Mouse (Mus musculus) forebrain, embryonic 13.5 days (tissue): ENCODE measurements around the gene Vps72. TPM values are rescaled to one million over a fixed set of nuclear protein-coding genes. Genes with fewer than 3 reads are reported as not detected.
"Not testable (repeated sequence)": the region's sequence is repeated elsewhere in the genome, so short reads cannot be mapped to it uniquely, and the experiment has no call there.

Experiments
- ATAC-seq: fragments of 200-750 bp; cut with Nextera tagmentation; 2 replicates; pipeline ENCODE4 v1.8.0; 2017
- H3K27ac ChIP-seq: fragments of 300-500 bp; sonication (generic); 2 replicates; pipeline ENCODE4 v1.5.1; 2015; ENCODE audit warnings: inconsistent platforms, mild to moderate bottlenecking, moderate library complexity
- H3K27me3 ChIP-seq: fragments of 300-500 bp; sonication (generic); 2 replicates; pipeline ENCODE4 v1.6.1; 2015; ENCODE audit warnings: mild to moderate bottlenecking, inconsistent platforms
- H3K36me3 ChIP-seq: fragments of 300-500 bp; sonication (generic); 2 replicates; pipeline ENCODE4 v1.6.1; 2015; ENCODE audit warnings: mild to moderate bottlenecking, inconsistent platforms; ENCODE audit not compliant: poor library complexity, severe bottlenecking
- H3K4me1 ChIP-seq: fragments of 300-500 bp; sonication (generic); 2 replicates; pipeline ENCODE4 v1.6.1; 2015; ENCODE audit warnings: inconsistent platforms
- H3K4me2 ChIP-seq: fragments of 300-500 bp; sonication (generic); 2 replicates; pipeline ENCODE4 v1.6.1; 2015; ENCODE audit warnings: inconsistent platforms, mild to moderate bottlenecking, moderate library complexity
- H3K4me3 ChIP-seq: fragments of 300-500 bp; sonication (generic); 2 replicates; pipeline ENCODE4 v1.5.1; 2015; ENCODE audit warnings: mild to moderate bottlenecking, inconsistent platforms
- H3K9ac ChIP-seq: fragments of 300-500 bp; sonication (generic); 2 replicates; pipeline ENCODE4 v1.6.1; 2015; ENCODE audit warnings: mild to moderate bottlenecking, inconsistent platforms
- H3K9me3 ChIP-seq: fragments of 300-500 bp; sonication (generic); replicated peaks from 2 replicates; pipeline ENCODE4 v1.6.1; 2016; ENCODE audit warnings: inconsistent platforms
- WGBS: fragments of 180-500 bp; shearing (Covaris S2); methylation state at CpG from one replicate; pipeline ENCODE4 v1.1.7; 2015; 5-methylcytosine and 5-hydroxymethylcytosine counted together
- polyA plus RNA-seq: library from polyadenylated mRNA; unstranded; fragments of >200 nt; fragmentation: Nextera tagmentation; extraction: Ambion mirVana; gene quantifications from 2 replicates; pipeline ENCODE4 v1.2.1, GENCODE M21; 2015

The Vps72 gene
- polyA plus RNA-seq, 1 experiment from 2014 or later, result 266 TPM

- not testable (repeated sequence) for ATAC-seq, H3K9me3 ChIP-seq, H3K27me3 ChIP-seq, H3K9ac ChIP-seq, H3K36me3 ChIP-seq, H3K27ac ChIP-seq
- H3K4me2 ChIP-seq, result peak overlapping the region; percentile 63
- H3K4me1 ChIP-seq, result peaks cover 17% of the 10 kb centered on the region
- peak overlapping the region; percentile 100 for H3K4me3 ChIP-seq
Observed at GRCm38 (mm10) chr3:95107308-95107707, 3.5 kb upstream of the Vps72 start.

- no peak for ATAC-seq
- H3K9ac ChIP-seq, result no peak overlapping the region
- no peaks in the 10 kb centered on the region for H3K27me3 ChIP-seq
- no peak overlapping the region for H3K4me2 ChIP-seq
- WGBS, result 70% methylated on average over 2 of the region's 2 CpGs
- no peaks in the 10 kb centered on the region for H3K9me3 ChIP-seq
- peaks cover 21% of the 10 kb centered on the region for H3K4me1 ChIP-seq
- 0 out of 2 replicates have a peak, but pooled peaks cover 4% of the 10 kb centered on the region for H3K36me3 ChIP-seq
- H3K27ac ChIP-seq, result no peak overlapping the region
- no peak overlapping the region for H3K4me3 ChIP-seq
Observed at GRCm38 (mm10) chr3:95107898-95108297, 2.9 kb upstream of the Vps72 start.

- H3K36me3 ChIP-seq, result peaks cover 27% of the 10 kb centered on the region
- 100% methylated on average over 1 of the region's 1 CpGs for WGBS
- H3K4me3 ChIP-seq, result peak overlapping the region; percentile 79
- ATAC-seq, result no peak
- no peak overlapping the region for H3K27ac ChIP-seq
- peak overlapping the region; percentile 55 for H3K4me2 ChIP-seq
- peak overlapping the region; percentile 44; the same call in 1 of the 2 replicates for H3K9ac ChIP-seq
- peaks cover 9% of the 10 kb centered on the region for H3K4me1 ChIP-seq
- no peaks in the 10 kb centered on the region for H3K27me3 ChIP-seq
- no peaks in the 10 kb centered on the region for H3K9me3 ChIP-seq
Observed at GRCm38 (mm10) chr3:95112760-95113159, 1.9 kb downstream of the Vps72 start.

- H3K27me3 ChIP-seq, result no peaks in the 10 kb centered on the region
- no peak overlapping the region for H3K4me3 ChIP-seq
- ATAC-seq, result no peak
- no peaks in the 10 kb centered on the region; the same call in 1 of the 2 replicates for H3K4me1 ChIP-seq
- no peak overlapping the region for H3K4me2 ChIP-seq
- H3K27ac ChIP-seq, result no peak overlapping the region
- H3K9ac ChIP-seq, result no peak overlapping the region
- 99% methylated on average over 2 of the region's 2 CpGs for WGBS
- peaks cover 77% of the 10 kb centered on the region for H3K36me3 ChIP-seq
- H3K9me3 ChIP-seq, result no peaks in the 10 kb centered on the region
Observed at GRCm38 (mm10) chr3:95117751-95118150, 6.9 kb downstream of the Vps72 start.

GRCm38 (mm10) chr3:95121580-95121979, 10.8 kb downstream of the Vps72 start:
- H3K4me3 ChIP-seq, result no peak overlapping the region
- H3K4me2 ChIP-seq, result no peak overlapping the region
- peaks cover 14% of the 10 kb centered on the region for H3K4me1 ChIP-seq
- H3K36me3 ChIP-seq, result peaks cover 65% of the 10 kb centered on the region
- H3K9ac ChIP-seq, result no peak overlapping the region
- H3K27me3 ChIP-seq, result no peaks in the 10 kb centered on the region
- H3K9me3 ChIP-seq, result no peaks in the 10 kb centered on the region
- 88% methylated on average over 6 of the region's 6 CpGs for WGBS
- ATAC-seq, result no peak
- no peak overlapping the region for H3K27ac ChIP-seq

GRCm38 (mm10) chr3:95124246-95124645, 13.4 kb downstream of the Vps72 start, which contains the start of gene Tmod4:
Gene Tmod4, plus strand, starts transcription at chr3:95124476.
- Histone ChIP-seq H3K36me3 (peaks cover 49% of the 10 kb centered on the region), H3K4me3 (no peak within 1 kb of the TSS), H3K27me3 (no peaks in the 10 kb centered on the region), H3K9me3 (no peaks in the 10 kb centered on the region), H3K27ac (0 out of 2 replicates have a peak within 1 kb of the TSS, but pooled peaks have one; percentile 63), H3K4me2 (no peak within 1 kb of the TSS), H3K9ac (no peak within 1 kb of the TSS; the same call in 1 of the 2 replicates), H3K4me1 (peaks cover 14% of the 10 kb centered on the region)
- peak; percentile 47; the same call in 1 of the 2 replicates for ATAC-seq
- whole genome bisulfite sequencing, result 65% methylated on average over 6 of the region's 6 CpGs

- Histone ChIP-seq H3K4me3 (no peak overlapping the region), H3K27me3 (no peaks in the 10 kb centered on the region), H3K4me1 (peaks cover 14% of the 10 kb centered on the region), H3K36me3 (peaks cover 49% of the 10 kb centered on the region), H3K9ac (no peak overlapping the region; the same call in 1 of the 2 replicates), H3K27ac (0 out of 2 replicates have a peak overlapping the region, but pooled peaks have one; percentile 63), H3K9me3 (no peaks in the 10 kb centered on the region), H3K4me2 (no peak overlapping the region)
- peak; percentile 60; the same call in 1 of the 2 replicates for ATAC-seq
- WGBS, result 19% methylated on average over 5 of the region's 5 CpGs
Observed at GRCm38 (mm10) chr3:95124972-95125371, 14.2 kb downstream of the Vps72 start.

- Histone ChIP-seq H3K9me3 (no peaks in the 10 kb centered on the region), H3K4me3 (no peak overlapping the region), H3K4me1 (peaks cover 20% of the 10 kb centered on the region), H3K27ac (no peak overlapping the region), H3K27me3 (no peaks in the 10 kb centered on the region), H3K4me2 (no peak overlapping the region), H3K9ac (no peak overlapping the region), H3K36me3 (peaks cover 28% of the 10 kb centered on the region)
- no peak for ATAC-seq
- WGBS, result 53% methylated on average over 6 of the region's 6 CpGs
Observed at GRCm38 (mm10) chr3:95129226-95129651, 18.4 kb downstream of the Vps72 start.

- H3K9ac ChIP-seq, result no peak overlapping the region
- no peaks in the 10 kb centered on the region for H3K9me3 ChIP-seq
- H3K36me3 ChIP-seq, result peaks cover 28% of the 10 kb centered on the region
- H3K4me2 ChIP-seq, result no peak overlapping the region
- WGBS, result 90% methylated on average over 5 of the region's 5 CpGs
- no peaks in the 10 kb centered on the region for H3K27me3 ChIP-seq
- H3K27ac ChIP-seq, result no peak overlapping the region
- ATAC-seq, result no peak
- no peak overlapping the region for H3K4me3 ChIP-seq
- H3K4me1 ChIP-seq, result peaks cover 15% of the 10 kb centered on the region
Observed at GRCm38 (mm10) chr3:95130081-95130480, 19.3 kb downstream of the Vps72 start.

GRCm38 (mm10) chr3:95132389-95132788, 21.6 kb downstream of the Vps72 start:
- H3K27ac ChIP-seq, H3K27me3 ChIP-seq, H3K9me3 ChIP-seq, H3K9ac ChIP-seq, ATAC-seq: not testable (repeated sequence)
- Histone ChIP-seq H3K4me1 (peaks cover 24% of the 10 kb centered on the region), H3K4me2 (peak overlapping the region; percentile 89; the same call in 1 of the 2 replicates), H3K36me3 (peaks cover 28% of the 10 kb centered on the region), H3K4me3 (0 out of 2 replicates have a peak overlapping the region, but pooled peaks have one; percentile 72)
- WGBS, result 89% methylated on average over 2 of the region's 2 CpGs

- Histone ChIP-seq H3K9me3 (no peaks in the 10 kb centered on the region), H3K9ac (peak overlapping the region; percentile 83), H3K4me3 (peak overlapping the region; percentile 72), H3K27me3 (no peaks in the 10 kb centered on the region), H3K4me2 (peak overlapping the region; percentile 89), H3K36me3 (peaks cover 32% of the 10 kb centered on the region), H3K4me1 (peaks cover 24% of the 10 kb centered on the region), H3K27ac (peak overlapping the region; percentile 69; the same call in 1 of the 2 replicates)
- peak; percentile 7; the same call in 1 of the 2 replicates for ATAC-seq
- 60% methylated on average over 11 of the region's 11 CpGs for WGBS
Observed at GRCm38 (mm10) chr3:95133176-95133575, 22.4 kb downstream of the Vps72 start.

GRCm38 (mm10) chr3:95133680-95134101, 22.9 kb downstream of the Vps72 start, which contains the start of the genes Scnm1 and Lysmd1:
Gene Scnm1, minus strand, starts transcription at chr3:95134011.
Gene Lysmd1, plus strand, starts transcription at chr3:95134088.
- Histone ChIP-seq H3K9me3 (no peaks in the 10 kb centered on the region), H3K4me1 (peaks cover 24% of the 10 kb centered on the region), H3K9ac (peak within 1 kb of the TSS; percentile 83), H3K36me3 (peaks cover 31% of the 10 kb centered on the region), H3K4me3 (peak within 1 kb of the TSS; percentile 72), H3K27ac (peak within 1 kb of the TSS; percentile 69), H3K27me3 (no peaks in the 10 kb centered on the region), H3K4me2 (peak within 1 kb of the TSS; percentile 89)
- under 1% methylated on average over 20 of the region's 20 CpGs for WGBS
- peak; percentile 95 for ATAC-seq
